Mouse (Mus musculus) MEL (cell line): ENCODE results near the gene Chic1.

ENCODE experiments used
- CTCF ChIP-seq, 3 experiments: IDR thresholded peaks in 2 of 3; conservative IDR thresholded peaks in 1 of 3; 2 replicates each; pipeline ENCODE4 v1.5.1; 2011 to 2012; ENCODE audit warnings: low read length in 3 of 3, low read depth in 2 of 3, mild to moderate bottlenecking in 2 of 3, improper control_type of control experiment in 1 of 3, inconsistent platforms in 1 of 3, mixed read lengths in 1 of 3, moderate library complexity in 1 of 3; ENCODE audit not compliant: control insufficient read depth in 1 of 3, insufficient read depth in 1 of 3, poor library complexity in 1 of 3, severe bottlenecking in 1 of 3
- ELF1 ChIP-seq: IDR thresholded peaks from 2 replicates; pipeline ENCODE4 v1.6.1; 2014; ENCODE audit warnings: low read depth, mild to moderate bottlenecking, inconsistent platforms, low read length, improper control_type of control experiment, moderate library complexity
- EP300 ChIP-seq, 2 experiments: IDR thresholded peaks; 2 replicates each; pipeline ENCODE4 v1.6.1; 2011; ENCODE audit warnings: improper control_type of control experiment in 2 of 2, low read length in 2 of 2, low read depth in 1 of 2, mild to moderate bottlenecking in 1 of 2
- GATA1 ChIP-seq: IDR thresholded peaks from 2 replicates; pipeline ENCODE4 v1.6.1; 2011; ENCODE audit warnings: low read depth, low read length, improper control_type of control experiment
- KAT2A ChIP-seq: conservative IDR thresholded peaks from 2 replicates; pipeline ENCODE4 v1.6.1; 2012; ENCODE audit warnings: low read depth, low read length, improper control_type of control experiment, inconsistent platforms
- MAFK ChIP-seq: IDR thresholded peaks from 2 replicates; pipeline ENCODE4 v1.6.1; 2011; ENCODE audit warnings: low read depth, mild to moderate bottlenecking, low read length, improper control_type of control experiment, borderline replicate concordance
- MAX ChIP-seq: IDR thresholded peaks from 2 replicates; pipeline ENCODE4 v1.6.1; 2011; ENCODE audit warnings: low read length, improper control_type of control experiment
- MAZ ChIP-seq: IDR thresholded peaks from 2 replicates; pipeline ENCODE4 v1.6.1; 2012; ENCODE audit warnings: low read depth, mild to moderate bottlenecking, inconsistent platforms, low read length, improper control_type of control experiment
- MXI1 ChIP-seq: IDR thresholded peaks from 2 replicates; pipeline ENCODE4 v1.6.1; 2011; ENCODE audit warnings: mild to moderate bottlenecking, low read depth, low read length, improper control_type of control experiment
- POLR2A ChIP-seq, 2 experiments: IDR thresholded peaks; 2 replicates each; pipeline ENCODE4 v1.6.1; 2011 to 2012; ENCODE audit warnings: low read length in 2 of 2, mild to moderate bottlenecking in 2 of 2, control low read depth in 1 of 2, improper control_type of control experiment in 1 of 2, low read depth in 1 of 2, moderate library complexity in 1 of 2; ENCODE audit not compliant: control insufficient read depth in 1 of 2, insufficient read depth in 1 of 2, poor library complexity in 1 of 2
- SMC3 ChIP-seq: IDR thresholded peaks from 2 replicates; pipeline ENCODE4 v1.6.1; 2011; ENCODE audit warnings: low read depth, low read length, improper control_type of control experiment
- TAL1 ChIP-seq: IDR thresholded peaks from 2 replicates; pipeline ENCODE4 v1.6.1; 2012; ENCODE audit warnings: mild to moderate bottlenecking, inconsistent platforms, low read length, moderate library complexity, mixed read lengths
- TCF12 ChIP-seq: IDR thresholded peaks from 2 replicates; pipeline ENCODE4 v1.6.1; 2014; ENCODE audit warnings: low read depth, mild to moderate bottlenecking, inconsistent platforms, low read length, improper control_type of control experiment, moderate library complexity

DNA sequence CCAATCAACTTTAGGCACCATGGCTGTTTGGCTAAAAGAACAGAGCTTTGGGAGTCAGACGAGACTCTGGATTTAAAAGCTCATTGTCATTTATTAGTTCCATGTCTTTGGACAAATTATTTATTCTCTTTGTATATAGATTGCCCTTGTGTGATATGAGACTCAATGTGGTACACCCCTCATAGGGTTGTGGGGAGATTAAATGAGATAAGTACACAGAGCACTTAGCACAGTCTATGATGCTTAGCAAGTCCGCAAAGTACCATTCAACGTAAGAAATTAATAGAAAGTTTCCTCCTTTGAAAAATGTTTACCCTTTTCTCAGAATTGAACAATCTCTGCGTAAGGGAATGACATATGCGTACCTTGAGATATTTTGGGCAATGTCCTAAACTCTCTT lies 492 bp upstream of the Chic1 start:
- TF ChIP-seq EP300 (IDR thresholded peaks at IDR 0.05; ENCODE audit: low read depth in 1 of 2, low read length in 2 of 2) (no peak), TCF12 (no peak), ELF1 (no peak), MAX (no peak), POLR2A (IDR thresholded peaks at IDR 0.05; ENCODE audit: control insufficient read depth in 1 of 2, insufficient read depth in 1 of 2, low read depth in 1 of 2, low read length in 2 of 2, poor library complexity in 1 of 2) (no peak), MAFK (no peak), CTCF (IDR thresholded peaks at IDR 0.05 in 2 of 3, conservative IDR thresholded peaks at IDR 0.05 in 1 of 3; ENCODE audit: control insufficient read depth in 1 of 3, insufficient read depth in 1 of 3, low read depth in 2 of 3, low read length in 3 of 3, poor library complexity in 1 of 3, severe bottlenecking in 1 of 3) (no peak), MAZ (no peak), GATA1 (no peak), TAL1 (no peak), KAT2A (no peak), SMC3 (no peak), MXI1 (no peak)
